Mouse (Mus musculus) small intestine, adult 2 months (tissue): ENCODE measurements around the gene Eml1. TPM values are rescaled to one million over a fixed set of nuclear protein-coding genes. Genes with fewer than 3 reads are reported as not detected.

ENCODE experiments used
- H3K27ac ChIP-seq: fragments of 200-500 bp; 2 replicates; pipeline ENCODE4 v1.5.1; 2012; ENCODE audit warnings: low read depth, low read length, control low read depth, inconsistent platforms; ENCODE audit not compliant: insufficient read depth
- H3K27me3 ChIP-seq: fragments of 200-500 bp; 2 replicates; pipeline ENCODE4 v1.6.1; 2012; ENCODE audit warnings: mild to moderate bottlenecking, moderate library complexity, low read length, inconsistent platforms; ENCODE audit not compliant: control insufficient read depth, insufficient read depth
- H3K36me3 ChIP-seq: fragments of 200-500 bp; 2 replicates; pipeline ENCODE4 v1.6.1; 2012; ENCODE audit warnings: mild to moderate bottlenecking, low read length, control low read depth, inconsistent platforms; ENCODE audit not compliant: control insufficient read depth, insufficient read depth
- H3K4me1 ChIP-seq: fragments of 200-500 bp; 2 replicates; pipeline ENCODE4 v1.6.1; 2012; ENCODE audit warnings: low read length, inconsistent platforms, mixed read lengths; ENCODE audit not compliant: control insufficient read depth, insufficient read depth, insufficient read length
- H3K4me3 ChIP-seq: fragments of 200-500 bp; 2 replicates; pipeline ENCODE4 v1.5.1; 2012; ENCODE audit warnings: low read depth, mild to moderate bottlenecking, control low read depth, inconsistent platforms, low read length, moderate library complexity
- CTCF ChIP-seq: fragments of 200-500 bp; IDR thresholded peaks from 2 replicates; pipeline ENCODE4 v1.5.1; 2012; ENCODE audit warnings: low read depth, mild to moderate bottlenecking, control low read depth, inconsistent platforms, low read length, moderate library complexity, mixed read lengths; ENCODE audit not compliant: insufficient replicate concordance, insufficient read length; ENCODE audit errors: extremely low read depth
- POLR2A ChIP-seq: fragments of 200-500 bp; IDR thresholded peaks from 2 replicates; pipeline ENCODE4 v1.6.1; 2012; ENCODE audit warnings: low read depth, mild to moderate bottlenecking, control low read depth, inconsistent platforms, low read length, moderate library complexity
- WGBS: fragments of 180-500 bp; shearing (Covaris S2); methylation state at CpG from one replicate; pipeline ENCODE4 v1.1.7; 2018; 5-methylcytosine and 5-hydroxymethylcytosine counted together
- polyA plus RNA-seq: library from polyadenylated mRNA; depleted of rRNA; stranded (reverse); fragments of >200 nt; gene quantifications from 2 replicates; pipeline ENCODE4 v1.2.3, GENCODE M21; 2012

Gene Eml1
- polyA plus RNA-seq, 1 experiment, result 10.1 TPM

DNA sequence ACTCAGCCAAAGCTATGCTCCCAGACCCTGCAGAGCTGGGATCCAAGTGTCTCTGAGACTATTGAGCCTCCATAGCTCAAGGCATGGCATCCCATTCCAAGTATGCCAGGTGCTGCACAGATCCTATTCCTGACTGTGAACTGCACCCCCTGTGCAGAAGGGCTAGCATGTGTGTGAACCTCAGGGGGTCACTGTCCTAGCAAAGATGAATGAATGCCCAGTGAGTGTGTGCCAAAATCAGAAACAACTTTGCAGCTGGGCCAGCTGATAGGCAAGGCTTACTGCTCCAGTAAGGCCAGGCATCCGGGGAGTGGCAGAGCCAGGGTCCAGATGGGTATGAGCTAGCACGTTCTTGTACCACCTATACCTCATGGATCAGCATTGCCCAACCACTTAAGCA is 76.0 kb downstream of the Eml1 start:
- WGBS, result 77% methylated on average over 2 of the region's 2 CpGs
- TF ChIP-seq POLR2A (no peak), CTCF (no peak)
- Histone ChIP-seq H3K4me1 (peaks cover 4% of the 10 kb centered on the region; the same call in 1 of the 2 replicates), H3K4me3 (no peak overlapping the region), H3K27ac (no peak overlapping the region), H3K36me3 (no peaks in the 10 kb centered on the region), H3K27me3 (no peaks in the 10 kb centered on the region)

- 69% methylated on average over 7 of the region's 7 CpGs for whole genome bisulfite sequencing
- no peak overlapping the region for H3K27ac ChIP-seq
- peaks cover 7% of the 10 kb centered on the region for H3K4me1 ChIP-seq
- H3K36me3 ChIP-seq, result no peaks in the 10 kb centered on the region
- TF ChIP-seq POLR2A (no peak), CTCF (no peak)
- H3K27me3 ChIP-seq, result no peaks in the 10 kb centered on the region
- H3K4me3 ChIP-seq, result no peak overlapping the region
Observed at GRCm38 (mm10) chr12:108448396-108448795, 77.6 kb downstream of the Eml1 start.

GRCm38 (mm10) chr12:108449935-108450334 is 79.2 kb downstream of the Eml1 start:
- no peak for TF ChIP-seq POLR2A
- TF ChIP-seq CTCF, result no peak
- Histone ChIP-seq H3K4me3 (no peak overlapping the region), H3K36me3 (no peaks in the 10 kb centered on the region), H3K4me1 (peaks cover 7% of the 10 kb centered on the region), H3K27ac (no peak overlapping the region), H3K27me3 (no peaks in the 10 kb centered on the region)
- 59% methylated on average over 11 of the region's 11 CpGs for whole genome bisulfite sequencing

- H3K27ac ChIP-seq, result no peak overlapping the region
- 62% methylated on average over 5 of the region's 5 CpGs for WGBS
Observed at GRCm38 (mm10) chr12:108450546-108450945, 79.8 kb downstream of the Eml1 start.

DNA sequence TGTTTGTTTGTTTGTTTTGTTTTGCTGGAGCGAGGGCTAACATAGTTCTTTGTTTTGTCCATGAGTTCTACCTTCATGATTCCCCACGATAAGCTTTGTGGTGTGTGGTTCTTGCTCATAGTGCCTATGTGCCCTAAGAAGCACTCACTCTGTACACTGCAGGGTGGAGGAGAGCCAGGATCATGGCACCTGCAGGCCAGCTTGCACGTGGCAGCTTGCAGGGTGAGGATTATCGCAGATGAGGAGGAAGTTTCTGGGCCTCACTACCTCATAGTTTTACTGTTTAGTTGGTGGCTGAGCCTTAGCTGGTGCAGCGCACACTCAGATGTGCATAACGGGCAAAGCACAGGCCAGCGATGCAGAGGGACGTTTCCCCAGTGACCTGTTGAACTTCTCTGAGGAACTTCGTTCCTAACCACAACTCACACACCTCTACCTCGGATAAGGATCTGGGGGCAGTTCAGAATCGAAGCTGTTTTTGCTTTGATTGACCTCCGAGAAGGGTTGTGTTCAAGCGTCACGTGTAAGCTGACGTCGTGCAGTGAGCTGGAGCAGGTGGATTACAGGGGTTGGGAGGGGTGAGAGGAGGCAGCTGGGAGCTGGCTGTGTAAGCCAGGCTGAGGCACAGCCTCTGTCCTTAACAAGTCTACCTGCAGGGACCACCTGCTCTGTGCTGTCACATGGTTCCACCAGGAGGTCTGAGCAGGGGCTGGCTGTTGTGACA is 81.6 kb downstream of the Eml1 start:
- peaks cover 7% of the 10 kb centered on the region for H3K4me1 ChIP-seq
- 24% methylated on average over 16 of the region's 16 CpGs for WGBS
- no peaks in the 10 kb centered on the region for H3K36me3 ChIP-seq

More at GRCm38 (mm10) chr12:108450546-108450945, 79.8 kb downstream of the Eml1 start:
- no peak overlapping the region for H3K4me3 ChIP-seq
- peaks cover 7% of the 10 kb centered on the region for H3K4me1 ChIP-seq
- no peaks in the 10 kb centered on the region for H3K36me3 ChIP-seq
- no peak for TF ChIP-seq CTCF
- no peak for TF ChIP-seq POLR2A
- no peaks in the 10 kb centered on the region for H3K27me3 ChIP-seq

GRCm38 (mm10) chr12:108453561-108454044 is 82.8 kb downstream of the Eml1 start:
- no peak overlapping the region for H3K27ac ChIP-seq
- 76% methylated on average over 8 of the region's 8 CpGs for WGBS
- peaks cover 7% of the 10 kb centered on the region for H3K4me1 ChIP-seq
- H3K27me3 ChIP-seq, result no peaks in the 10 kb centered on the region
- no peak for TF ChIP-seq CTCF
- H3K36me3 ChIP-seq, result no peaks in the 10 kb centered on the region
- H3K4me3 ChIP-seq, result no peak overlapping the region

More for the DNA sequence above, 81.6 kb downstream of the Eml1 start:
- TF ChIP-seq POLR2A, result no peak
- no peak for TF ChIP-seq CTCF
- Histone ChIP-seq H3K27ac (no peak overlapping the region), H3K27me3 (no peaks in the 10 kb centered on the region), H3K4me3 (no peak overlapping the region)

GRCm38 (mm10) chr12:108455004-108455403 is 84.2 kb downstream of the Eml1 start:
- H3K36me3 ChIP-seq, result no peaks in the 10 kb centered on the region
- H3K27me3 ChIP-seq, result no peaks in the 10 kb centered on the region
- no peak overlapping the region for H3K4me3 ChIP-seq
- H3K27ac ChIP-seq, result no peak overlapping the region
- WGBS, result 75% methylated on average over 4 of the region's 4 CpGs
- TF ChIP-seq POLR2A (no peak), CTCF (no peak)
- peaks cover 3% of the 10 kb centered on the region for H3K4me1 ChIP-seq
